Mouse (Mus musculus): ENCODE measurements around the gene Klk15. TPM values are rescaled to one million over a fixed set of nuclear protein-coding genes. Genes with fewer than 3 reads are reported as not detected.
"Not testable (repeated sequence)": the region's sequence is repeated elsewhere in the genome, so short reads cannot be mapped to it uniquely, and the experiment has no call there.

Gene Klk15
- polyA plus RNA-seq, 1 experiment = not detected

GRCm38 (mm10) chr7:43921941-43922340, 11.6 kb upstream of the Klk15 start:
- 63% methylated on average over 2 of the region's 2 CpGs for WGBS
- no peaks in the 10 kb centered on the region for H3K4me1 ChIP-seq (ENCODE audit: control insufficient read depth, insufficient read depth, low read length)
- TF ChIP-seq POLR2A (IDR thresholded peaks at IDR 0.05; ENCODE audit: borderline replicate concordance, extremely low read depth, low read depth, low read length) (no peak), CTCF (IDR thresholded peaks at IDR 0.05; ENCODE audit: insufficient read depth, low read length) (no peak)
- no peak for DNase-seq
- H3K4me3 ChIP-seq (replicated peaks; ENCODE audit: extremely low read depth, low read depth, low read length) = no peak overlapping the region

DNA sequence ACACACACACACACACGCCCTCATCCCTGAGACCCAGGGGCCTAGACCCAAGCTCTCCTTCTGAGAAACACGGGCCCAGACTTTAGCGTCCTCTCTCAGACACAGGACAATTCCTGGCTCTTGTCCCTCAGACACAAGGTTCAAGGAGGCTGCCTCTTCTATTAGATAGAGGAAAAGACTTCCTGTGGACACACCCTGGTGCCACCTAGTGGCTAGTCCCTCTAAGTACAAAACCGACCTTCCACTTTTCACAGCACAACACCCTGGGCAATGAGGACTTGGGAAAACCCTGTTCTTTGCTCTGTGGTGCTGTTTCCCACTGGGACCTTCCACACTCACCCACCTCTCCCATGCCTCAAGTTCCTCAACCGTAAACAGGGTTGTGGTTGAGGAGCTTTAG, 7.6 kb upstream of the Klk15 start:
- no peak for DNase-seq
- no peak overlapping the region for H3K4me3 ChIP-seq (replicated peaks; ENCODE audit: extremely low read depth, low read depth, low read length)
- 66% methylated on average over 5 of the region's 5 CpGs for WGBS
- no peaks in the 10 kb centered on the region for H3K4me1 ChIP-seq (ENCODE audit: control insufficient read depth, insufficient read depth, low read length)
- TF ChIP-seq POLR2A (IDR thresholded peaks at IDR 0.05; ENCODE audit: borderline replicate concordance, extremely low read depth, low read depth, low read length) = no peak

- no peak for DNase-seq
- H3K4me1 ChIP-seq (ENCODE audit: control insufficient read depth, insufficient read depth, low read length) = no peaks in the 10 kb centered on the region
- 38% methylated on average over 4 of the region's 4 CpGs for WGBS
- H3K4me3 ChIP-seq (replicated peaks; ENCODE audit: extremely low read depth, low read depth, low read length) = no peak overlapping the region
- no peak for TF ChIP-seq POLR2A (IDR thresholded peaks at IDR 0.05; ENCODE audit: borderline replicate concordance, extremely low read depth, low read depth, low read length)
- peak; percentile 18; the same call in 1 of the 2 replicates for TF ChIP-seq CTCF (IDR thresholded peaks at IDR 0.05; ENCODE audit: insufficient read depth, low read length)
Observed at GRCm38 (mm10) chr7:43928521-43928920, 5.0 kb upstream of the Klk15 start.

GRCm38 (mm10) chr7:43932337-43932736, 1.2 kb upstream of the Klk15 start:
- DNase-seq = no peak
- H3K4me3 ChIP-seq (replicated peaks; ENCODE audit: extremely low read depth, low read depth, low read length) = no peak overlapping the region
- no peak for TF ChIP-seq CTCF (IDR thresholded peaks at IDR 0.05; ENCODE audit: insufficient read depth, low read length)
- 59% methylated on average over 4 of the region's 4 CpGs for WGBS
- no peaks in the 10 kb centered on the region for H3K4me1 ChIP-seq (ENCODE audit: control insufficient read depth, insufficient read depth, low read length)

DNA sequence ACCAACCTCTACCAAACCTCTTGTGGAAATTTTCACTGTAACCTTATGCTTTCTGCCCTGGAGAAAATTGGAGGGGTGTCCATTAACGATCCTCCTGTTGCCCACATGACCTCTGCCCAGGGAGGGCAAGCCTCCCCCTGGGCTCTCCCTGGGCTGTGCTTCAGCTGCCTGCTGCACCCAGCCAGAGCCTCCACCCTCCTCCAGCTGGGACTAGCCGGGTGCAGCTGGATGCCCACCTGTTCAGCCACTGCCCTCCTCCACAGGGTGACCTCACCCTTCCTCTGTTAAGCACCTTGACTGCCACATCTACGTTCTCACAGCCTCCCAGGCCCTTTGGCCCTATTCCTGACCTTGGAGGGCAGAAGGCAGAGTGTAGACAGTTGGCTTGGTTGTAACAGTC, 1.2 kb downstream of the Klk15 start:
- no peak overlapping the region for H3K4me3 ChIP-seq (replicated peaks; ENCODE audit: extremely low read depth, low read depth, low read length)
- WGBS = 61% methylated on average over 3 of the region's 3 CpGs
- no peak for DNase-seq

DNA sequence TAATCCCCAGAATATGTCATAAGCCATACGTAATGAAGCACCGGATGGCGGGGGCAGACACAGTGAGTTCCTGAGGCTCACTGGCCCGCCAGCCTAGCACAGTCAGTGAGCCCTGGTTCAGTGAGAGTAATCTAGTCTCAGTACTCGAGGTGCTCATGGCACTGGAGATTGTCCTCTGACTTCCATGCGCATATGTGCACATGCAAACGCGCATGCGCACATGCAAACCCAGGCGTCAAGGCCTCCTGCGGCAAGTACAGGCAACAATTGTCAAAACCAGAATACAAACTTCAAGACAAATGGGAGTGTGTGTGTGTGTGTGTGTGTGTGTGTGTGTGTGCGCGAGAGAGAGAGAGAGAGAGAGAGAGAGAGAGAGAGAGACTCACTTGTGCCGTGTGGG, 3.0 kb downstream of the Klk15 start:
- WGBS = 76% methylated on average over 14 of the region's 14 CpGs
- Histone ChIP-seq H3K4me3 (replicated peaks; ENCODE audit: extremely low read depth, low read depth, low read length) (no peak overlapping the region), H3K4me1 (ENCODE audit: control insufficient read depth, insufficient read depth, low read length) (no peaks in the 10 kb centered on the region)
- no peak for DNase-seq
- no peak for TF ChIP-seq CTCF (IDR thresholded peaks at IDR 0.05; ENCODE audit: insufficient read depth, low read length)
- TF ChIP-seq POLR2A (IDR thresholded peaks at IDR 0.05; ENCODE audit: borderline replicate concordance, extremely low read depth, low read depth, low read length) = no peak

More for the DNA sequence above, 1.2 kb downstream of the Klk15 start:
- no peak for TF ChIP-seq CTCF (IDR thresholded peaks at IDR 0.05; ENCODE audit: insufficient read depth, low read length)
- TF ChIP-seq POLR2A (IDR thresholded peaks at IDR 0.05; ENCODE audit: borderline replicate concordance, extremely low read depth, low read depth, low read length) = no peak
- no peaks in the 10 kb centered on the region for H3K4me1 ChIP-seq (ENCODE audit: control insufficient read depth, insufficient read depth, low read length)

DNA sequence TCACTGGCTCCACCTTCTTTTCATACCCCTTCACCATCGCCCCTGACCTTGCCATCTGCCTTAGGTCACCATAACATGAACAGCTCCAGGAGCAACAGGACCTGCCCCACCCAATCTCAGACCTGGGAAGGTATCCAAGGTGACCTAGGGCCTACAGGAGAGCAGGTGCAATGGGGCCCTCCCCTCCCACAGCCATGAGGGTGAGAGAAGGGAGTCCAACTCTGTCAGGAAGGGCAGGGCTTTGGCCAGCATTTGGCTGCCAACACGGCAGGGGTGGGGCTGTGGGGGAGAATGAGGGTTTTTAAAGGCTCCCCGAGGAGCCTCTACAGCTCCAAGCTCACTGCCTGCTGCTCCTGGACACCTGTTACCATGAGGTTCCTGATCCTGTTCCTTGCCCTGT, 8.8 kb downstream of the Klk15 start:
- H3K4me1 ChIP-seq (ENCODE audit: control insufficient read depth, insufficient read depth, low read length); H3K4me3 ChIP-seq (replicated peaks; ENCODE audit: extremely low read depth, low read depth, low read length); DNase-seq: not testable (repeated sequence)
- 55% methylated on average over 3 of the region's 3 CpGs for WGBS

- WGBS = 74% methylated on average over 3 of the region's 3 CpGs
- H3K4me1 ChIP-seq (ENCODE audit: control insufficient read depth, insufficient read depth, low read length) = no peaks in the 10 kb centered on the region
- no peak overlapping the region for H3K4me3 ChIP-seq (replicated peaks; ENCODE audit: extremely low read depth, low read depth, low read length)
- TF ChIP-seq POLR2A (IDR thresholded peaks at IDR 0.05; ENCODE audit: borderline replicate concordance, extremely low read depth, low read depth, low read length) (no peak), CTCF (IDR thresholded peaks at IDR 0.05; ENCODE audit: insufficient read depth, low read length) (no peak)
- DNase-seq = no peak
Observed at GRCm38 (mm10) chr7:43944727-43945264, 11.3 kb downstream of the Klk15 start.

DNA sequence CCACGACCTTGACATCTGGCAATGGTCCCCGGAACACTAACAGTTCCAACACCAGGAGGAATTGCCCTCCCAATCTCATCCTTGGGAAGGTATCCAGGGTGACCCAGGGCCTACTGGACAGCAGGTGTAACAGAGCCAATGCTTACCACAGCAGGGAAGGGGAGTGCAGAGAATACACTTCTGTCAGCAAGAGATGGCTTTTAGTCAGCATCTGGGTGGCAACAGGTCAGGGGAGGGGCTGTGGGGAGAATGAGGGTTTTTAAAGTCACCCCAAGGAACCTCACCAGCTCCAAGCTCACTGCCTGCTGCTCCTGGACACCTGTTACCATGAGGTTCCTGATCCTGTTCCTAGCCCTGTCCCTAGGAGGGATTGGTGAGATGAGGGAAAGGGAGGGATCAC, 16.8 kb downstream of the Klk15 start, which contains the start of gene Klk1b8:
Gene Klk1b8 (plus strand): TSS at position 301 of the 400 bp plus-strand sequence.
- Histone ChIP-seq H3K4me3 (replicated peaks; ENCODE audit: extremely low read depth, low read depth, low read length) (no peak within 1 kb of the TSS), H3K4me1 (ENCODE audit: control insufficient read depth, insufficient read depth, low read length) (no peaks in the 10 kb centered on the region)
- 70% methylated on average over 2 of the region's 2 CpGs for WGBS
- no peak for DNase-seq
- no peak for TF ChIP-seq POLR2A (IDR thresholded peaks at IDR 0.05; ENCODE audit: borderline replicate concordance, extremely low read depth, low read depth, low read length)
- no peak for TF ChIP-seq CTCF (IDR thresholded peaks at IDR 0.05; ENCODE audit: insufficient read depth, low read length)

GRCm38 (mm10) chr7:43952703-43953102, 19.2 kb downstream of the Klk15 start:
- 54% methylated on average over 4 of the region's 4 CpGs for WGBS
- Histone ChIP-seq H3K4me1 (ENCODE audit: control insufficient read depth, insufficient read depth, low read length) (no peaks in the 10 kb centered on the region), H3K4me3 (replicated peaks; ENCODE audit: extremely low read depth, low read depth, low read length) (no peak overlapping the region)
- no peak for DNase-seq
- TF ChIP-seq CTCF (IDR thresholded peaks at IDR 0.05; ENCODE audit: insufficient read depth, low read length) (no peak), POLR2A (IDR thresholded peaks at IDR 0.05; ENCODE audit: borderline replicate concordance, extremely low read depth, low read depth, low read length) (no peak)

DNA sequence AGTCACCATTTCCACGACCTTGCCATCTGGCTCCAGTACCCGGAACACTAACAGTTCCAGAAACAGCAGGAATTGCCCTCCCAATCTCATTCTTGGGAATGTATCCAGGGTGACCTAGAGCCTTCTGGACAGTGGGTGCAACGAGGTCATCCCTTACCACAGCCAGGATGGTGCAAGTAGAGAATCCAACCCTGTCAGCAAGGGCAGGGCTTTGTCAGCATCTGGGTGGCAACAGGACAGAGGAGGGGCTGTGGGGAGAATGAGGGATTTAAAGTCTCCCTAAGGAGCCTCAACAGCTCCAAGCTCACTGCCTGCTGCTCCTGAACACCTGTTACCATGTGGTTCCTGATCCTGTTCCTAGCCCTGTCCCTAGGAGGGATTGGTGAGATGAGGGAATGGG, 32.9 kb downstream of the Klk15 start, which contains the start of gene Klk1b1:
Gene Klk1b1 (plus strand): TSS at position 301 of the 400 bp plus-strand sequence.
- no peak within 1 kb of the TSS for H3K4me3 ChIP-seq (replicated peaks; ENCODE audit: extremely low read depth, low read depth, low read length)
- no peaks in the 10 kb centered on the region for H3K4me1 ChIP-seq (ENCODE audit: control insufficient read depth, insufficient read depth, low read length)
- no peak for DNase-seq
- 46% methylated on average over 3 of the region's 3 CpGs for WGBS
- no peak for TF ChIP-seq POLR2A (IDR thresholded peaks at IDR 0.05; ENCODE audit: borderline replicate concordance, extremely low read depth, low read depth, low read length)
- TF ChIP-seq CTCF (IDR thresholded peaks at IDR 0.05; ENCODE audit: insufficient read depth, low read length) = no peak

All from lung, adult 2 months (tissue).